Mouse (Mus musculus) G1E (cell line): ENCODE measurements around the gene Ganab.

Experiments used
- CTCF ChIP-seq: IDR thresholded peaks from 2 replicates; pipeline ENCODE4 v1.5.1; 2012; ENCODE audit warnings: low read depth, low read length, inconsistent platforms, mixed read lengths
- TAL1 ChIP-seq: conservative IDR thresholded peaks from 2 replicates; pipeline ENCODE4 v1.6.1; 2012; ENCODE audit warnings: low read depth, low read length, inconsistent platforms, mixed read lengths

- TF ChIP-seq TAL1 (no peak), CTCF (no peak)
These were observed 705 bp downstream of the Ganab start for GRCm38 (mm10) chr19:8898576-8898975.
